Mouse (Mus musculus) G1E (cell line): ENCODE data around the gene Dock3.

ENCODE experiments used
- CTCF ChIP-seq: IDR thresholded peaks from 2 replicates; pipeline ENCODE4 v1.5.1; 2012; ENCODE audit warnings: low read depth, low read length, inconsistent platforms, mixed read lengths
- GATA2 ChIP-seq: IDR thresholded peaks from 2 replicates; pipeline ENCODE4 v1.6.1; 2012; ENCODE audit warnings: low read depth, low read length, inconsistent platforms, borderline replicate concordance

DNA sequence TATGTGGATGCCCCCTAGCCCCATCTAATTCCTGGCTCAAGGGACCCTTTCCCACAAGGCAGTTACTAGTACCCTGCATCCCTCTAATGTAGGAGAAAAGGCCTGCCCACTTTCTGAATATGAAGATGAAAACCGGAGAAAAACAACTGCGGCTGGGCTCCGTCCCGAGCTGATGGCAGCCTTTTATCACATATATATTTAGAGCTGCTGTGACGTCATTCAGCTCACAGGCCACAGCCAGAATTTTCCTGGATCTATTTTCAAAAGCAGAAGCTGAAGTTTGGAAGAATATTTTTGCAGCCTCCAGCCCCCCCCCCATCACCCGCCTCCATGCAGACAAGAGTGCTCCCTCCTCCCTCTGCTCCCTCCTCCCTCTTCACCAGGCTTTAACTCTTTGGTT is 27.9 kb upstream of the Dock3 start:
- no peak for TF ChIP-seq CTCF
- TF ChIP-seq GATA2, result no peak
